Mouse (Mus musculus) hindbrain, embryonic 11.5 days (tissue): ENCODE measurements around the gene Agmat. TPM values are rescaled to one million over a fixed set of nuclear protein-coding genes. Genes with fewer than 3 reads are reported as not detected.

Experiments
- ATAC-seq: fragments of 200-750 bp; cut with Nextera tagmentation; 2 replicates; pipeline ENCODE4 v1.8.0; 2017; ENCODE audit warnings: mild to moderate bottlenecking, moderate TSS enrichment, moderate library complexity; ENCODE audit not compliant: low FRiP score
- DNase-seq: peaks from one replicate; pipeline ENCODE4 v3.0.0-alpha.2; 2015; ENCODE audit warnings: low spot score
- H3K27ac ChIP-seq: fragments of 300-500 bp; sonication (generic); 2 replicates; pipeline ENCODE4 v1.5.1; 2014; ENCODE audit warnings: mild to moderate bottlenecking, low read depth, low read length
- H3K27me3 ChIP-seq: fragments of 300-500 bp; sonication (generic); 2 replicates; pipeline ENCODE4 v1.6.1; 2014; ENCODE audit warnings: mild to moderate bottlenecking, low read length, moderate library complexity, mixed read lengths; ENCODE audit not compliant: control insufficient read depth, insufficient read depth
- H3K36me3 ChIP-seq: fragments of 300-500 bp; sonication (generic); 2 replicates; pipeline ENCODE4 v1.6.1; 2014; ENCODE audit warnings: mild to moderate bottlenecking, low read length, moderate library complexity, mixed read lengths; ENCODE audit not compliant: control insufficient read depth, insufficient read depth
- H3K4me1 ChIP-seq: fragments of 300-500 bp; sonication (generic); replicated peaks from 2 replicates; pipeline ENCODE4 v1.6.1; 2014; ENCODE audit warnings: low read length, mixed read lengths; ENCODE audit not compliant: control insufficient read depth, insufficient read depth
- H3K4me2 ChIP-seq: fragments of 300-500 bp; sonication (generic); replicated peaks from 2 replicates; pipeline ENCODE4 v1.6.1; 2014; ENCODE audit warnings: mild to moderate bottlenecking, low read depth, low read length
- H3K4me3 ChIP-seq: fragments of 300-500 bp; sonication (generic); 2 replicates; pipeline ENCODE4 v1.5.1; 2014; ENCODE audit warnings: low read depth, low read length
- H3K9ac ChIP-seq: fragments of 300-500 bp; sonication (generic); 2 replicates; pipeline ENCODE4 v1.6.1; 2014; ENCODE audit warnings: low read depth, low read length
- H3K9me3 ChIP-seq: fragments of 300-500 bp; sonication (generic); 2 replicates; pipeline ENCODE4 v1.6.1; 2016; ENCODE audit warnings: low read length; ENCODE audit not compliant: control insufficient read depth
- WGBS: fragments of 180-500 bp; shearing (Covaris S2); extraction: QIAGEN DNeasy Blood & Tissue Kit; methylation state at CpG from one replicate; pipeline ENCODE4 v1.1.7; 2014; 5-methylcytosine and 5-hydroxymethylcytosine counted together
- polyA plus RNA-seq: library from polyadenylated mRNA; unstranded; fragments of >200 nt; fragmentation: Nextera tagmentation; extraction: Ambion mirVana; gene quantifications from 2 replicates; pipeline ENCODE4 v1.2.1, GENCODE M21; 2014

The Agmat gene
- 0.14 TPM in 1 of 2 replicates, not detected in the other for polyA plus RNA-seq

DNA sequence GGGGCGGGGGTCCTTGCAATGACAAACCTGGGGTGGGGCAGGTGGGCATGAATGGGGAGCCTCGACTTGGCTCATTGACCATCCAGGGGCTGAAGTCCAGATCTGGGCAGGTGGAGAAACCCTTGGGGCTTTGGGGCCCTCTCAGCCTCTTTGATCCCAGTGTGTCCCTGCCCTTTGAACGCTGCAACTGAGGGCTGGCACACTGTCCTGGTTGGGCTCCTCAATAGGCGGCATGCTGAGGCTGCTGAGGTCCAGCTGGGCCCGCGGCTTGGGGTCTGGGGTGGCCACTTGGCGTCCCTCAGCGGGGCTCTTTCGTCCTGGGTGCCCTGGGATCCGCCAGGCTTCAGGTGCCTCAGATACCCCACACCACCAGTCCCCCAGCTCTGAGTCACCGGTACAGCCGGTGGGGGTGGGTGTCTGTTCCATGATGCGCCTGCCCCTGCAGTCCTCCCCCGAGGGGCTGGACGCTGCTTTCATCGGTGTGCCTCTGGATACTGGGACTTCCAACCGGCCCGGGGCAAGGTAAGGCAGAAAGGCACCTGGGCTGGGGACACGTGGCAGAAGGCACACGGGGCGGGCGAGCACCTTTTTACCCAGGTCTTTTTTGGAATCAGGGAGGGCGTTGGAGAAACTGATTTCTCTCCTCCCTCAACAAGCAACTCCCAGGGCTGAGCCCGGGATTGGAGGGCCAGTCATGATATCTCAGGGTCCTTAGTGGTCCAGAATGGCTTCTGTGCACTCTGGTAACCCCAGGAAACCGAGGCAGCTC lies at the start of gene Agmat:
TSS of gene Agmat (plus strand) at position 95 of the 769 bp plus-strand sequence.
- H3K4me3 ChIP-seq: no peak within 1 kb of the TSS
- WGBS: 23% methylated on average over 25 of the region's 25 CpGs
- no peaks in the 10 kb centered on the region for H3K27me3 ChIP-seq
- no peaks in the 10 kb centered on the region for H3K4me1 ChIP-seq
- ATAC-seq (no peak), DNase-seq (no peak)
- H3K9ac ChIP-seq: no peak within 1 kb of the TSS
- no peaks in the 10 kb centered on the region for H3K36me3 ChIP-seq
- H3K9me3 ChIP-seq: no peaks in the 10 kb centered on the region
- no peak within 1 kb of the TSS for H3K4me2 ChIP-seq
- no peak within 1 kb of the TSS for H3K27ac ChIP-seq

DNA sequence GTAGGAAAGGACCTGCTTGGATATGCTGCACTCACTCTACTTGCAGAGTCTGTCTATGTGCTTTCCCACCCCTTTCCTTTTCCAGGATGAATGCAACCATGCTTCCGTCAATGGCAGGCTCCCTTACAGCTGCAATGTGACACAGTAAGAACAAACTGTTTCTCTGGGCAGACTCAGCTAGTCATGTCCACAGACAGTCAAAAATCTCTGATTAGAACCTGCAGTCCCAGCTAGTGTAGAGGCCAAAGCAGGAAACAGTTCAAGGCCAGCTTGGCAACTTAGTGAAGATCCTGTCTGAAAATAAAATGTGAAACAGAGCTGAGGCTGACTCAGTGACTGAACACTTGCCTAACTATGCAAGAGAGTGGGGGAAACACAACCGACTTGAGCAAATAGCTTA lies 41.8 kb upstream of the Agmat start:
- H3K4me1 ChIP-seq: no peaks in the 10 kb centered on the region
- no peak for DNase-seq
- H3K27me3 ChIP-seq: no peaks in the 10 kb centered on the region
- peaks cover 20% of the 10 kb centered on the region for H3K36me3 ChIP-seq
- H3K27ac ChIP-seq: no peak overlapping the region
- no peak overlapping the region for H3K4me2 ChIP-seq
- 92% methylated on average over 2 of the region's 2 CpGs for WGBS
- H3K9ac ChIP-seq: no peak overlapping the region
- ATAC-seq: no peak
- H3K9me3 ChIP-seq: no peaks in the 10 kb centered on the region
- H3K4me3 ChIP-seq: no peak overlapping the region

DNA sequence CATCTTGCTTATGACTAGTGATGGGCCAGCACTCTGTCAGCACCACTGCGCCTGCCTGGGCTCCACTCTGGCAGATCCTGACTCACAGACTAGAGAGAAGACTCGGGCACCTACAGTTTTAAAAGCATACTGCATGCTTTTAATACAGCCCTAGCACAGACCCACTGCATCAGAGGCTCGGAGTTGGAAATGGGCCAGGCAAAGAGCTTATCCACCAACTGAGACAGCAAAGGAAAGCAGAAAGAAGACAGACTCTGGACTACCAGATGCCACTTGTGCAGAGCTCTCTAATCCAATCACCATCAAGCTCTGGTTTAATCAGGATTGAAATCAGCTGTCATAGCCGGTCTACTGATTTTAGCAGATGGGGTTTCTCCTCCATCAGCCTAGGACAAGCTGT lies 41.1 kb upstream of the Agmat start:
- Histone ChIP-seq H3K4me3 (no peak overlapping the region), H3K27me3 (no peaks in the 10 kb centered on the region), H3K4me1 (no peaks in the 10 kb centered on the region), H3K4me2 (no peak overlapping the region), H3K27ac (no peak overlapping the region), H3K9me3 (no peaks in the 10 kb centered on the region), H3K36me3 (peaks cover 20% of the 10 kb centered on the region), H3K9ac (no peak overlapping the region)
- DNase-seq: no peak
- no peak for ATAC-seq
- 90% methylated on average over 4 of the region's 4 CpGs for WGBS

DNA sequence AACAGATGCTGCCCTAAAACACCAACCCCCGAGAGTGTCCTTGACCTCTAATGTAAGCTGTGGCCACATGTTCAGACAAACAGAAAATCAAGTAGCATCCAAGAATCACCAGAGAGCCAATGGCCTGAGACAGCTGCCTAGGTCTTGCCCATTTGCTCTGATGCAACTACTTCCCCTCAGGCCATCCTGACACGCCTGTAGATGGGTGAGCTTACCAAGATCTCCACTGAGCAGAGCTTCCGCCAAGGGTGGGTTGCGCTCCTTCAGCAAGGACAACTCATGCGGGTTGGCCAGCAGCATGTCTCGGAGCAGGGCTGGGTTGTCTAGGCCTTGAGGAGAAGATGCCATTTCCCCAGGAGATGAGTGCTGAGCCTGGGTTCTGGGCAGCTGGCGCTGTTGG lies 38.5 kb upstream of the Agmat start:
- peaks cover 18% of the 10 kb centered on the region for H3K36me3 ChIP-seq
- H3K4me3 ChIP-seq: no peak overlapping the region
- no peak overlapping the region for H3K4me2 ChIP-seq
- ATAC-seq (no peak), DNase-seq (no peak)
- H3K27ac ChIP-seq: no peak overlapping the region
- no peaks in the 10 kb centered on the region for H3K9me3 ChIP-seq
- no peaks in the 10 kb centered on the region for H3K4me1 ChIP-seq
- H3K9ac ChIP-seq: no peak overlapping the region
- H3K27me3 ChIP-seq: no peaks in the 10 kb centered on the region
- WGBS: 93% methylated on average over 7 of the region's 7 CpGs

- H3K4me3 ChIP-seq: no peak overlapping the region
- ATAC-seq: no peak
- no peak for DNase-seq
- H3K27ac ChIP-seq: no peak overlapping the region
- H3K9me3 ChIP-seq: no peaks in the 10 kb centered on the region
- no peak overlapping the region for H3K4me2 ChIP-seq
- no peak overlapping the region for H3K9ac ChIP-seq
- 94% methylated on average over 2 of the region's 2 CpGs for WGBS
- no peaks in the 10 kb centered on the region for H3K4me1 ChIP-seq
- H3K27me3 ChIP-seq: no peaks in the 10 kb centered on the region
- peaks cover 16% of the 10 kb centered on the region for H3K36me3 ChIP-seq
Measured at GRCm38 (mm10) chr4:141708971-141709370, 37.5 kb upstream of the Agmat start.

DNA sequence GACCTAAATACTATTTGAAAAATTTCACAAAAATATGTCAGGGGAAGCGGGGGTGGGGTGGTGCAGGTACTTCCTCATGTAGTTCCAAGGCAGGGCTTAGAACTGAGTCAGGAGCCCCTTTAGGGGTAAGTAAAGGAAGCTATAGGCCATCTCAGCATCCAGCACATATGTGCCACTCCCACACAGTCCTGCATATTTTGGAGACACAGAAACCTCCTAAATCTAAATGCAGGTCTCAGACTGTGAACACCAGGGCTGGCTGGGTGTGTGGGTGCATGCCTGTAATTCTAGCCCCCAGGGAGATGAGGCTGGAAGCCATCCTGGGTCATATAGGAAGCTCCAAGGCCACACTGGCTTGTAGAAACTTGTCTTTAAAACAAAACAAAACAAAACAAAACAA lies 35.2 kb upstream of the Agmat start:
- H3K36me3 ChIP-seq: 0 out of 2 replicates have a peak, but pooled peaks cover 4% of the 10 kb centered on the region
- DNase-seq (no peak), ATAC-seq (no peak)
- no peak overlapping the region for H3K4me2 ChIP-seq
- H3K9ac ChIP-seq: no peak overlapping the region
- H3K4me3 ChIP-seq: no peak overlapping the region
- no peaks in the 10 kb centered on the region for H3K27me3 ChIP-seq
- no peaks in the 10 kb centered on the region for H3K4me1 ChIP-seq
- H3K9me3 ChIP-seq: no peaks in the 10 kb centered on the region
- no peak overlapping the region for H3K27ac ChIP-seq
- WGBS: 95% methylated on average over 1 of the region's 1 CpGs

DNA sequence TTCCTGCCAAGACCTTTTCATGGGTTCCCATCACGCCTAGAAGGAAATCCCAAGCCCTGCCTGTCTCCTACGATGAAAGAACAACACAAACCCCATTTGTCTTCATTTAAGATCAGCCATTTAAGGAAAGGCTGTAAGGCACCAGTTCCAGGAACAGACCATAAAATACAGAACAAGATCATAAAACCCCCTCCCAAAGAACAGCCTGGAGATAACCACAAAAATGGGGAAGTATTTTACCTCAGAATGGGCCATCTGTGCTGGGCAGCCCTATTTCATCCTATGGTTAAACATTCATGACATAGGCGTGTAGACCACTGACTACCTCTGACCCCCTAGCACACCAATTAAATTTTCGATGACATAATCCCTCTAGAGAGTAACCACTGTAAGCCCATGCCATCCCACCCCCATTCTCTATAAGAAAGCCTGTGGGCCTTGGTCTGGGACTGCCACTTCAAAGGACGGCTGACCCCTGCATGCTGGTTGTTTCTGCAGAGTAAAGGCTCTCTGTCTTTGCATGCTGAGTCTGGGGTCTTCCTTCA lies 32.8 kb upstream of the Agmat start:
- H3K4me3 ChIP-seq: no peak overlapping the region
- H3K36me3 ChIP-seq: 0 out of 2 replicates have a peak, but pooled peaks cover 2% of the 10 kb centered on the region
- no peaks in the 10 kb centered on the region for H3K4me1 ChIP-seq
- ATAC-seq (no peak), DNase-seq (no peak)
- no peaks in the 10 kb centered on the region for H3K9me3 ChIP-seq
- 84% methylated on average over 5 of the region's 5 CpGs for WGBS
- H3K27me3 ChIP-seq: no peaks in the 10 kb centered on the region
- no peak overlapping the region for H3K9ac ChIP-seq
- no peak overlapping the region for H3K4me2 ChIP-seq
- H3K27ac ChIP-seq: no peak overlapping the region

DNA sequence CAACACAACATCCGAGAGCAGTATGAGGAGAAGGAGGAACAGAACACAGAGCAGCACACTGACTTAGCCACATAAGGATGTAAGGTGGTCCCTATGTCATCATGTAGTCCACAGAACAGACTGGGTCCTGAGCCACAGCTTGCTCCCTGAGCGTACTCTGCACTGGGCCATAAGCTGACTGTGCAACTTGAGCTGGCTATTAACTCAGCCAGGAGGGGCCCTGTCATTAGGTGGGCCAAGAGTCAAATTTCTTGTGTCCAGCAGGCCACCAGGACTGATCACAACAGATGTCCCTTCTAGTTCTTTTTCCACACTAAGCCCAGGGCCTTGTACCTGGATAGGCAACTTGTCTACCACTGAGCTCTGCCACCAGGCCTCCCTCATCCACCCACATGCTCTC lies 31.4 kb upstream of the Agmat start:
- Histone ChIP-seq H3K9me3 (no peaks in the 10 kb centered on the region), H3K36me3 (0 out of 2 replicates have a peak, but pooled peaks cover 2% of the 10 kb centered on the region), H3K27me3 (no peaks in the 10 kb centered on the region), H3K27ac (no peak overlapping the region), H3K9ac (no peak overlapping the region), H3K4me1 (no peaks in the 10 kb centered on the region), H3K4me3 (no peak overlapping the region), H3K4me2 (no peak overlapping the region)
- ATAC-seq (no peak), DNase-seq (no peak)
- WGBS: 64% methylated on average over 2 of the region's 2 CpGs

GRCm38 (mm10) chr4:141717633-141718032 lies 28.8 kb upstream of the Agmat start:
- WGBS: 90% methylated on average over 4 of the region's 4 CpGs
- Histone ChIP-seq H3K27me3 (no peaks in the 10 kb centered on the region), H3K27ac (no peak overlapping the region), H3K36me3 (no peaks in the 10 kb centered on the region), H3K4me3 (no peak overlapping the region), H3K4me2 (no peak overlapping the region), H3K9ac (no peak overlapping the region), H3K9me3 (no peaks in the 10 kb centered on the region), H3K4me1 (0 out of 2 replicates have a peak, but pooled peaks cover 2% of the 10 kb centered on the region)
- DNase-seq (no peak), ATAC-seq (no peak)
